Mouse (Mus musculus): ENCODE data around the gene Hist2h2be. TPM values are rescaled to one million over a fixed set of nuclear protein-coding genes. Genes with fewer than 3 reads are reported as not detected.
"Not testable (repeated sequence)": the region's sequence is repeated elsewhere in the genome, so short reads cannot be mapped to it uniquely, and the experiment has no call there.

Gene Hist2h2be
- polyA plus RNA-seq, 1 experiment from 2014 or later: 3.3 TPM

DNA sequence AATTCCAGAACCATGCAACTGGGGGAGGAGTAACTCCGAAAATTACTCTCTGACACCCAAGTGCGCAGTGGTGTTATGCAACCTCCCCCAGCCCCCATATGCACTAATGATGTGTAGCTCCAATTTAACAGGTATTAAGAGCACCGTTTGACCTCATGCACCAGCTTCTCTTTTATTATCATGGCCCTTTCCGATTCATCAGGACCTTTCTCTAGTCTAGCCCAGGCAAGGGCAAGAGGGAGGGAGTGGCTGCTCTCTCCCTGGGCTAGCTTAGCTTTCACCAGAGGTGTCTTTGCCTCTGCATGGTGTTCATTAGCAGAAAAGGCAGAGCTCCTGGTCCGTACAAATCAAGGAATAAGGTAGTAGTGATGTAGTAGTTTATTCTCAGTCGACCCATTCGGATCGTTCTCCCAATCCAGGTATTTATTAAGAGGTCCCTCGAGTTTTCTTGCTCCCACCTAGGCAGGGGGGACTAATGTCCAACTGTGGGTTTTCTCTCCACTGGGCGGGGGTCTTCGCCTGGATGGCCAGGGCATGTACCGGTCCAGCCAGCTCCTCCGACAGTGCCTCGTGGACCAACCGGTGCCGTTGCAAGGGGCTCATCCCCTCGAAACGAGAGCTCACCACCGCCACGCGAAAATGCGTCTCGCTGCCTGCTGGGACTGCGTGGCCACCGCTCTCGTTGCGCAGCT is 24.3 kb upstream of the Hist2h2be start:
- H3K27me3 ChIP-seq (ENCODE audit: control insufficient read depth, insufficient read depth, low read length): no peaks in the 10 kb centered on the region
- H3K4me1 ChIP-seq (ENCODE audit: control insufficient read depth, insufficient read depth, low read length): peaks cover 12% of the 10 kb centered on the region
- no peaks in the 10 kb centered on the region for H3K9me3 ChIP-seq (replicated peaks; ENCODE audit: control insufficient read depth, low read length)
- peak; percentile 19; the same call in 1 of the 2 replicates for ATAC-seq (replicated peaks; ENCODE audit: insufficient number of reproducible peaks, low FRiP score, low TSS enrichment)
- H3K4me3 ChIP-seq (ENCODE audit: low read depth, low read length): peak overlapping the region; percentile 72
- peak overlapping the region; percentile 98 for H3K4me2 ChIP-seq
- peaks cover 9% of the 10 kb centered on the region; the same call in 1 of the 2 replicates for H3K36me3 ChIP-seq (ENCODE audit: control insufficient read depth, insufficient read depth, low read length)
- peak overlapping the region; percentile 94 for H3K9ac ChIP-seq (ENCODE audit: low read depth, low read length)
- H3K27ac ChIP-seq (ENCODE audit: low read depth, low read length): peak overlapping the region; percentile 91
- 19% methylated on average over 27 of the region's 27 CpGs for WGBS (ENCODE audit: insufficient replicate concordance)

DNA sequence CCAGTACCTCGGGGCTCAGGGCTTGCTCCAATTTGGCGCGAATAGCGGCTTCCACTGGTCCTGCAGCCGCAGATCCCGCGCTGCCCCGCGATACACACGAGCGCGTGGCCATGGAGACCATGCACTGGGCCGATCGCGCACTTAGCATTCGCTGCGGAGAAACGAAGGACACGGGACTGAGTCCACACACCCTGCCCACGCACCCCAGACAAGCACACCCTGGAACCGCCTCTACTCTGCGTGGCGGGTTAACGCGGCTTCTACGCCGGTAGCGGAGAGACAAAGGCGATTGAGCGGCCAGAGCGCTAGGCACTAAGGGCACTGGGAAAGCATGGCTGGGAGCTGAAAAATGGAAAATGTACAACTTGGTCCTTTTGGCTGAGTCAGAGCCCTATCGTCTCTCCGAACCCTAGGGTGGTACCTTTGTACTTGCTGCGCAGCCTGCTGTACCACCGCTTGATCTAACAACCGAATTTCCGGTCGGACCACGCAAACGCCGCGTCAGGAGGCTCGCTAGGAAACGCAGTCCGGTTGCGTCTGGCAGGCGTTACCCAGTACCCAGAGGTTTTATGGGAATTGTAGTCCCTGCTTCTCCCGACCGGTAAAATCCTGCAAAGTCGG is 23.7 kb upstream of the Hist2h2be start:
- under 1% methylated on average over 50 of the region's 50 CpGs for WGBS (ENCODE audit: insufficient replicate concordance)
- no peaks in the 10 kb centered on the region for H3K27me3 ChIP-seq (ENCODE audit: control insufficient read depth, insufficient read depth, low read length)
- peak overlapping the region; percentile 98 for H3K4me2 ChIP-seq
- peak; percentile 87 for ATAC-seq (replicated peaks; ENCODE audit: insufficient number of reproducible peaks, low FRiP score, low TSS enrichment)
- H3K27ac ChIP-seq (ENCODE audit: low read depth, low read length): peak overlapping the region; percentile 91
- H3K4me3 ChIP-seq (ENCODE audit: low read depth, low read length): peak overlapping the region; percentile 72
- peak overlapping the region; percentile 94 for H3K9ac ChIP-seq (ENCODE audit: low read depth, low read length)
- peaks cover 9% of the 10 kb centered on the region; the same call in 1 of the 2 replicates for H3K36me3 ChIP-seq (ENCODE audit: control insufficient read depth, insufficient read depth, low read length)
- H3K4me1 ChIP-seq (ENCODE audit: control insufficient read depth, insufficient read depth, low read length): peaks cover 12% of the 10 kb centered on the region
- no peaks in the 10 kb centered on the region for H3K9me3 ChIP-seq (replicated peaks; ENCODE audit: control insufficient read depth, low read length)

DNA sequence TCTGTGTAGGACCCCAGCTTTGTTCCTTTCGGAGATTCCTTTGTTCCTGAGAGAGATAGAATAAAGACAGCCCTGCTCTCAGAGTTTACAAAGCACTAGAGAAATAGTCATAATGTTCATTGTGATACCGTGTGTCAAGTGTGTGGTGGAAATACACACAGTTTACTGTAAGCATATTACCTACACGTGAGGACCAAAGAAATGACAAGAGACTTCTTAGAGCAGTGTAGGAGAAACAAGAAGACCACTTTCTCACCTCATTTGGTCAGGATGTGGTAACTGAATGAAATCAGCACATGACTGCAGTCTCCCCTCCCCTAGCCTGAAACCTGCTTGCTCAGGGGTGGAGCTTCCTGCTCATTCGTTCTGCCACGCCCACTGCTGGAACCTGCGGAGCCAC is 22.7 kb upstream of the Hist2h2be start:
- Histone ChIP-seq H3K4me2 (peak overlapping the region; percentile 98), H3K27me3 (ENCODE audit: control insufficient read depth, insufficient read depth, low read length) (no peaks in the 10 kb centered on the region), H3K36me3 (ENCODE audit: control insufficient read depth, insufficient read depth, low read length) (peaks cover 9% of the 10 kb centered on the region; the same call in 1 of the 2 replicates), H3K4me1 (ENCODE audit: control insufficient read depth, insufficient read depth, low read length) (peaks cover 12% of the 10 kb centered on the region), H3K9me3 (replicated peaks; ENCODE audit: control insufficient read depth, low read length) (no peaks in the 10 kb centered on the region), H3K9ac (ENCODE audit: low read depth, low read length) (peak overlapping the region; percentile 94), H3K27ac (ENCODE audit: low read depth, low read length) (0 out of 2 replicates have a peak overlapping the region, but pooled peaks have one; percentile 15), H3K4me3 (ENCODE audit: low read depth, low read length) (peak overlapping the region; percentile 72)
- no peak for ATAC-seq (replicated peaks; ENCODE audit: insufficient number of reproducible peaks, low FRiP score, low TSS enrichment)
- WGBS (ENCODE audit: insufficient replicate concordance): 4% methylated on average over 6 of the region's 6 CpGs

DNA sequence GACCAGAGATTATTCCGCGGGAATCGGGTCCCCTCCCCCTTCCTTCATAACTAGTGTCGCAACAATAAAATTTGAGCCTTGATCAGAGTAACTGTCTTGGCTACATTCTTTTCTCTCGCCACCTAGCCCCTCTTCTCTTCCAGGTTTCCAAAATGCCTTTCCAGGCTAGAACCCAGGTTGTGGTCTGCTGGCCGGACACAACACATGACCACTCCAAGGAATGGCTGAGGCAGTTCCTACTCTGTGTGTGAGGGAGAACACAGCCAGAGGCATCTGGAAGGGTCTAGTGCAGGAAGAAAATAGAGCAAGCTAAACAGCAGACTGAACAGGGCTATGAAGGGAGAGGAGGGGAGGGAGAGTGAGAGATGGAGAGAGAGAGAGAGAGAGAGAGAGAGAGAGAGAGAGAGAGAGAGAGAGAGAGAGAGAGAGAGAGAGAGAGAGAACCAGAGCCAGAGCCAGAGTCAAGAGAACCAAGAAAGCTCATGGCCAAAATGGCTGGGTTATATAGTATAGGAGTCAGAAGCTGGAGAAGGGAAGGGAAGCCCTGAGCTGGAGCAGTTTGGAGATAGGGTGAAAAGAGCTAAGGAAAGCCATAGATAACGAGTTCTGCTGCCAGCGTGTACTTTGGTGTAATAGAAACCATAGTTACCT is 22.2 kb upstream of the Hist2h2be start:
- not testable (repeated sequence) for H3K27ac ChIP-seq (ENCODE audit: low read depth, low read length); H3K27me3 ChIP-seq (ENCODE audit: control insufficient read depth, insufficient read depth, low read length); H3K4me3 ChIP-seq (ENCODE audit: low read depth, low read length); H3K36me3 ChIP-seq (ENCODE audit: control insufficient read depth, insufficient read depth, low read length); H3K4me2 ChIP-seq; H3K9me3 ChIP-seq (replicated peaks; ENCODE audit: control insufficient read depth, low read length); H3K9ac ChIP-seq (ENCODE audit: low read depth, low read length); ATAC-seq (replicated peaks; ENCODE audit: insufficient number of reproducible peaks, low FRiP score, low TSS enrichment)
- WGBS (ENCODE audit: insufficient replicate concordance): 25% methylated on average over 6 of the region's 8 CpGs
- peaks cover 12% of the 10 kb centered on the region for H3K4me1 ChIP-seq (ENCODE audit: control insufficient read depth, insufficient read depth, low read length)

DNA sequence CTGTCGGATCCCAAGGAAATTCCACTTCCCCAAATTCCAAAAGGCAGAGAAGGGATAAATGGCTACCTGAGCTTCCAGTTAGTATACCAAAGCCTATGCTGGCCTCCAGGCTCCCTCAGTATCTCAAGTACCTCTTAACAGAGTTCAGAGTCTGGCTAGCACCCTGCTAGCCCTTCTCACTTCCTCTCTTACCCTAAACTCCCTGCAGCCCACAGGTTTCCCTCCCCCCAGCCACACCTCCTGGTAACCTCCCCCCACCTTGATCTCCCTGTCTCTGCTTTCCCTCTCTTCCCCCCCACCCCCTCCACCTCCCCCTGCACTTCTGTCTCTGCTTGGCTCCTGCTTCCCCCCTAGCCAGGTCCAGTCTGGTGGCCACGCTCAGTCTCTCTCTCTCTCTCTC is 21.2 kb upstream of the Hist2h2be start:
- no peak overlapping the region for H3K4me3 ChIP-seq (ENCODE audit: low read depth, low read length)
- no peak overlapping the region for H3K27ac ChIP-seq (ENCODE audit: low read depth, low read length)
- ATAC-seq (replicated peaks; ENCODE audit: insufficient number of reproducible peaks, low FRiP score, low TSS enrichment): no peak
- H3K4me1 ChIP-seq (ENCODE audit: control insufficient read depth, insufficient read depth, low read length): peaks cover 12% of the 10 kb centered on the region
- WGBS (ENCODE audit: insufficient replicate concordance): 33% methylated on average over 2 of the region's 2 CpGs
- no peaks in the 10 kb centered on the region for H3K9me3 ChIP-seq (replicated peaks; ENCODE audit: control insufficient read depth, low read length)
- no peaks in the 10 kb centered on the region for H3K27me3 ChIP-seq (ENCODE audit: control insufficient read depth, insufficient read depth, low read length)
- no peak overlapping the region for H3K4me2 ChIP-seq
- H3K36me3 ChIP-seq (ENCODE audit: control insufficient read depth, insufficient read depth, low read length): peaks cover 9% of the 10 kb centered on the region; the same call in 1 of the 2 replicates
- no peak overlapping the region for H3K9ac ChIP-seq (ENCODE audit: low read depth, low read length)

DNA sequence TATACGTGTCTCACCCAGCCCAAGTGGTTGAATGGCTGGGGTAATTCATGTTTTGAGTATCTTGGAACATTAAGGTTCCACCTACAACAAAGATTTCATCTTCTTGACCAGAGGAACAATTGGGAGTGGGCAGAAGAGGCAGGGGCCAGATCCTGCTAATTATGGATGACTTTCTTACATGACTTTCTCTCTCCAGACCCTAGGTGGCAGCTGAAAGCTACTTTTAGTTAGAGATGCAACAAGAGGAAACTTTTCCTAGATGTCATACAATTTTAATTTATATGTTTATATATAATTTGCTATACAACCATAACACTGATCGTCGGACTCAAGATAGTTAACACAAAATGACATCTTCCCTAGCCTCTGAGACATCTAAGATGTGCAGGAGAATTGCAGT is 13.1 kb upstream of the Hist2h2be start:
- WGBS (ENCODE audit: insufficient replicate concordance): 73% methylated on average over 3 of the region's 3 CpGs
- no peak overlapping the region for H3K4me3 ChIP-seq (ENCODE audit: low read depth, low read length)
- no peak overlapping the region for H3K9ac ChIP-seq (ENCODE audit: low read depth, low read length)
- no peaks in the 10 kb centered on the region for H3K4me1 ChIP-seq (ENCODE audit: control insufficient read depth, insufficient read depth, low read length)
- H3K4me2 ChIP-seq: no peak overlapping the region
- no peak overlapping the region for H3K27ac ChIP-seq (ENCODE audit: low read depth, low read length)
- no peaks in the 10 kb centered on the region for H3K9me3 ChIP-seq (replicated peaks; ENCODE audit: control insufficient read depth, low read length)
- H3K36me3 ChIP-seq (ENCODE audit: control insufficient read depth, insufficient read depth, low read length): no peaks in the 10 kb centered on the region
- no peaks in the 10 kb centered on the region for H3K27me3 ChIP-seq (ENCODE audit: control insufficient read depth, insufficient read depth, low read length)
- no peak for ATAC-seq (replicated peaks; ENCODE audit: insufficient number of reproducible peaks, low FRiP score, low TSS enrichment)

DNA sequence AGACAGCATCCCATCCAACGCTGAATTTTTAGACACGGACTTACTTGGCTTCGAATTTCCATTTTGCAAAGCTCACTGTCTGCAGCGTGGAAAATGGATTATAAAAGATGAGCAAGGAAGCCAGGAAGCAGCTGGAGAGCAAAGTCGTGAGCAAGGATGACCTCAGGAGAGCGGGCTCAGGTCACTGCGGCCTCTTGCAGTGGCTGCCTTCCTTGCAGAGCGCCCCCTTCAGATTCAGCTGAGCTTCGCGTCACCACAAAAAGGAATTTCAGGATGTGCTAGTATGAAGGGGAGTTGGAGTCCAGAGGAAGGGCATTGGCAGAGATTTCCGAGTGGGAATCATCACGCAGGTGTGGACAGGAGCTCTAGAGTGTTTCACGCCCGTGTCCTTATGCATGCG is 11.7 kb upstream of the Hist2h2be start:
- Histone ChIP-seq H3K9ac (ENCODE audit: low read depth, low read length) (no peak overlapping the region), H3K4me1 (ENCODE audit: control insufficient read depth, insufficient read depth, low read length) (no peaks in the 10 kb centered on the region), H3K9me3 (replicated peaks; ENCODE audit: control insufficient read depth, low read length) (no peaks in the 10 kb centered on the region), H3K27ac (ENCODE audit: low read depth, low read length) (no peak overlapping the region), H3K36me3 (ENCODE audit: control insufficient read depth, insufficient read depth, low read length) (no peaks in the 10 kb centered on the region), H3K4me2 (no peak overlapping the region), H3K27me3 (ENCODE audit: control insufficient read depth, insufficient read depth, low read length) (no peaks in the 10 kb centered on the region), H3K4me3 (ENCODE audit: low read depth, low read length) (no peak overlapping the region)
- no peak for ATAC-seq (replicated peaks; ENCODE audit: insufficient number of reproducible peaks, low FRiP score, low TSS enrichment)
- 17% methylated on average over 15 of the region's 15 CpGs for WGBS (ENCODE audit: insufficient replicate concordance)

DNA sequence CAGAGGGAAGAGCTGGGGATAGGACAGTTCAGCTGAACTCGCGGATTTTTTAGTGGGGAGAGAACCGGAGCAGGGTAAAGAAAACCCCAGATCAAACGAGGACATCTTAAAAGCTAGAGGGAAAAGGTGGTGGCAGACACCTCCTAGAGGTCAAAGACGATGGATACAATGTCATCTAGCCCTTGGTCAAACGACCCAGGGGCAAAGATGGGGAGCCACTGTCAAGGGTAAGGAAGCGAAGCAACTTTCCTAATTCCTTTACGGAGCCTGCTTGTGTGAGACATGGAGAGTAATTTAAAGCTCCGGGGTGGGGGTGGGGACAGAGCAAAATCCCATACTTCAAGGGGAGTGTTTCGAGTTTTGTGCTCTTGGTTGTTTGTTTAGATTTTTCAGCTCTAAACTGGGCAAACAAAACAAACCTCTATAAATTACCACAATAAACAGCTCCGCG is 1.7 kb upstream of the Hist2h2be start:
- no peak; the same call in 1 of the 2 replicates for ATAC-seq (replicated peaks; ENCODE audit: insufficient number of reproducible peaks, low FRiP score, low TSS enrichment)
- no peaks in the 10 kb centered on the region for H3K27me3 ChIP-seq (ENCODE audit: control insufficient read depth, insufficient read depth, low read length)
- under 1% methylated on average over 12 of the region's 12 CpGs for WGBS (ENCODE audit: insufficient replicate concordance)

More for the DNA sequence above, 1.7 kb upstream of the Hist2h2be start:
- peaks cover 17% of the 10 kb centered on the region; the same call in 1 of the 2 replicates for H3K4me1 ChIP-seq (ENCODE audit: control insufficient read depth, insufficient read depth, low read length)
- H3K9me3 ChIP-seq (replicated peaks; ENCODE audit: control insufficient read depth, low read length): no peaks in the 10 kb centered on the region
- peak overlapping the region; percentile 66 for H3K4me3 ChIP-seq (ENCODE audit: low read depth, low read length)
- no peaks in the 10 kb centered on the region for H3K36me3 ChIP-seq (ENCODE audit: control insufficient read depth, insufficient read depth, low read length)
- H3K9ac ChIP-seq (ENCODE audit: low read depth, low read length): peak overlapping the region; percentile 97
- peak overlapping the region; percentile 99 for H3K27ac ChIP-seq (ENCODE audit: low read depth, low read length)
- peak overlapping the region; percentile 67 for H3K4me2 ChIP-seq

All from heart, embryonic 11.5 days (tissue).